ENCODE assay signal across 32 mouse cellular contexts in the genomic region with DNA sequence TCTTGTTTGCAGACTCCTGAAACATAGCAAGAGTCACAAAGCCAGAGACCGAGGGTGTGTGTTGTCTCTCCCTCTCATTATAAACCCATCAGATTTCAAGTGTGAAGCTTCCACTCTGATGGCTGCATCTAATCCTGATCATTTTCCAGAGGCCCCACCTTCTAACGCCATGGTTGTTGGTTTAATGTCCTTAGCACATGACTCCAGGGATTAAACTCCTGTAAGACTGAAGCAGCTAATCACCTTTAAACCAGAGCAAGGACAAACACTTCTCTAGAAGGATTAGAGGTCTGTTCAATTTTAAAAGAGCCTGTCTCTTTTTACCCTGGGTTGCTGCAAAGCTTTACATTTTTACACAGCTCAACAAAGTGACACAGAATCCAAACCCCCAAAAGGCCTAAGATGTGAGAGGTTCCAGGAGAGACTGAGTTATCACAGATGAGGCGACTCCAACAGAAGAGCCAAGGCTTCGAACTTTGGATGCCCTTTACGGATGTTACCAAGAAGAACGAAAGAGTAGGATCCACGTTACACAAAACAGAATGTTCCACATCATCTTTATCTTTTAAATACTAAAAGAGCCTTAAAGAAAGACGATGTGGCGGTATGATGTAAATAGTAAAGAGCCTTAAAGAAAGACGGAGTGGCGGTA. TPM values are rescaled to one million over a fixed set of nuclear protein-coding genes. Genes with fewer than 3 reads are reported as not detected.
DNase-seq lines count a peak whose midpoint lies in the region; ATAC-seq lines count a peak whose summit lies in the region.
"Had no signal": no experiment of that assay in that cellular context is flagged by ENCODE, and none has a peak within 500 bp of the region (broad histone marks: within the 10 kb centered on the region; RNA-seq: fewer than 3 reads in every experiment).

No protein-coding gene starts in this region.

- no peaks in the 10 kb centered on the region for H3K4me1 ChIP-seq in heart, embryonic 10.5 days
- H3K4me1 ChIP-seq in kidney, embryonic 16.5 days (ENCODE audit: insufficient read depth, low read length): peaks cover 3% of the 10 kb centered on the region; the same call in 1 of the 2 replicates
- peaks cover 3% of the 10 kb centered on the region; the same call in 1 of the 2 replicates for H3K4me1 ChIP-seq in intestine, embryonic 15.5 days (replicated peaks)
- H3K4me1 ChIP-seq: forebrain, embryonic 10.5 days; hindbrain, embryonic 15.5 days; limb, embryonic 12.5 days; liver, embryonic 13.5 days; midbrain, embryonic 15.5 days; neural tube, embryonic 12.5 days had no signal

- H3K4me3 ChIP-seq in heart, embryonic 10.5 days: no peak overlapping the region
- H3K4me3 ChIP-seq in kidney, embryonic 16.5 days (ENCODE audit: low read length): no peak overlapping the region
- H3K4me3 ChIP-seq in intestine, embryonic 15.5 days (replicated peaks): no peak overlapping the region
- H3K4me3 ChIP-seq: forebrain, embryonic 10.5 days; hindbrain, embryonic 15.5 days; limb, embryonic 12.5 days; liver, embryonic 13.5 days; lung, embryonic 15.5 days; midbrain, embryonic 15.5 days; neural tube, embryonic 12.5 days had no signal

- no peak for ATAC-seq in kidney, embryonic 16.5 days (ENCODE audit: low FRiP score, low TSS enrichment)
- ATAC-seq in intestine, embryonic 15.5 days: peak; percentile 68
- ATAC-seq: forebrain, embryonic 16.5 days; midbrain, embryonic 15.5 days had no signal

- no peaks in the 10 kb centered on the region for H3K36me3 ChIP-seq in heart, embryonic 10.5 days
- no peaks in the 10 kb centered on the region for H3K36me3 ChIP-seq in kidney, embryonic 16.5 days (ENCODE audit: insufficient read depth, low read length)
- no peaks in the 10 kb centered on the region for H3K36me3 ChIP-seq in intestine, embryonic 15.5 days
- H3K36me3 ChIP-seq: forebrain, embryonic 10.5 days; hindbrain, embryonic 15.5 days; limb, embryonic 12.5 days; liver, embryonic 13.5 days; lung, embryonic 15.5 days; midbrain, embryonic 15.5 days; neural tube, embryonic 12.5 days had no signal

- no peak overlapping the region for H3K27ac ChIP-seq in heart, embryonic 10.5 days
- H3K27ac ChIP-seq in kidney, embryonic 16.5 days (ENCODE audit: low read length): peak overlapping the region; percentile 4; the same call in 1 of the 2 replicates
- H3K27ac ChIP-seq in intestine, embryonic 15.5 days: 0 out of 2 replicates have a peak overlapping the region, but pooled peaks have one; percentile 38
- H3K27ac ChIP-seq: forebrain, embryonic 10.5 days; hindbrain, embryonic 15.5 days; limb, embryonic 12.5 days; liver, embryonic 13.5 days; lung, embryonic 15.5 days; macrophage; midbrain, embryonic 15.5 days; neural tube, embryonic 12.5 days had no signal

- no peak overlapping the region for H3K4me2 ChIP-seq in kidney, embryonic 16.5 days (replicated peaks; ENCODE audit: low read depth, low read length)
- no peak overlapping the region for H3K4me2 ChIP-seq in intestine, embryonic 15.5 days (replicated peaks)
- H3K4me2 ChIP-seq: hindbrain, embryonic 15.5 days; limb, embryonic 12.5 days; liver, embryonic 13.5 days; lung, embryonic 15.5 days; midbrain, embryonic 15.5 days; neural tube, embryonic 12.5 days had no signal

- H3K9me3 ChIP-seq in heart, embryonic 10.5 days: no peaks in the 10 kb centered on the region
- H3K9me3 ChIP-seq in kidney, embryonic 16.5 days (ENCODE audit: low read length): no peaks in the 10 kb centered on the region
- no peaks in the 10 kb centered on the region for H3K9me3 ChIP-seq in intestine, embryonic 15.5 days
- H3K9me3 ChIP-seq: forebrain, embryonic 10.5 days; hindbrain, embryonic 15.5 days; limb, embryonic 12.5 days; liver, embryonic 13.5 days; lung, embryonic 15.5 days; midbrain, embryonic 15.5 days; neural tube, embryonic 12.5 days had no signal

- 81% methylated on average over 11 of the region's 11 CpGs for WGBS in heart, embryonic 10.5 days
- 81% methylated on average over 11 of the region's 11 CpGs for WGBS in kidney, embryonic 16.5 days
- 59% methylated on average over 11 of the region's 11 CpGs for WGBS in intestine, embryonic 15.5 days

- peak; percentile 24 for DNase-seq in heart, embryonic 10.5 days (ENCODE audit: low spot score)
- no peak for DNase-seq in heart, postnatal 36 days
- DNase-seq in kidney, adult 8-10 months: no peak
- peak; percentile 37 for DNase-seq in retina, postnatal 7 days (ENCODE audit: low read depth, low spot score)
- no peak for DNase-seq in frontal cortex, postnatal 36 days (ENCODE audit: low spot score in 2 of 2)
- DNase-seq in layer of hippocampus, postnatal 10 days (ENCODE audit: low spot score in 2 of 2): no peak
- DNase-seq: adrenal gland, postnatal 36 days; cerebellum, adult 9-10 months; kidney, adult 11 months; kidney, postnatal 14 days; liver, embryonic 13.5 days; thymus, postnatal 14 days had no signal

- no peak overlapping the region for H3K9ac ChIP-seq in kidney, embryonic 16.5 days (replicated peaks; ENCODE audit: low read length)
- H3K9ac ChIP-seq in intestine, embryonic 15.5 days: no peak overlapping the region
- H3K9ac ChIP-seq: hindbrain, embryonic 15.5 days; limb, embryonic 12.5 days; liver, embryonic 13.5 days; lung, embryonic 15.5 days; midbrain, embryonic 15.5 days; neural tube, embryonic 12.5 days had no signal

- no peaks in the 10 kb centered on the region for H3K27me3 ChIP-seq in heart, embryonic 10.5 days (ENCODE audit: insufficient read depth, poor library complexity, severe bottlenecking)
- H3K27me3 ChIP-seq in kidney, embryonic 16.5 days (ENCODE audit: insufficient read depth, low read length): no peaks in the 10 kb centered on the region
- H3K27me3 ChIP-seq in intestine, embryonic 15.5 days (replicated peaks): no peaks in the 10 kb centered on the region
- H3K27me3 ChIP-seq: hindbrain, embryonic 15.5 days; limb, embryonic 12.5 days; liver, embryonic 13.5 days; lung, embryonic 15.5 days; midbrain, embryonic 15.5 days; neural tube, embryonic 12.5 days had no signal

- intact Hi-C loops in heart, postnatal 36 days (cut with DNase I): no loop called here

RNA-seq across cellular contexts. Expression of a gene that starts 20.7 kb away (rescaled TPM):
- polyA plus RNA-seq in heart, embryonic 10.5 days (2016; fragmentation: Nextera tagmentation; extraction: Ambion mirVana): 0.24 and 0.31 TPM in 2 replicates
- total RNA-seq in heart, postnatal 36 days (2021): under 1 TPM; 0.42 to 0.57 TPM
- 0.13 TPM in 1 of 2 replicates, not detected in the other for polyA plus RNA-seq in kidney, embryonic 16.5 days (2015; fragmentation: Nextera tagmentation; extraction: Ambion mirVana)
- 0.13 and 0.14 TPM in 2 replicates for polyA plus RNA-seq in intestine, embryonic 15.5 days (2015; fragmentation: Nextera tagmentation; extraction: Ambion mirVana)
- total RNA-seq in layer of hippocampus, postnatal 10 days (2021): under 1 TPM in 1 of 2 experiments, not detected in 1; 0.18 TPM
- total RNA-seq: common myeloid progenitor, adult 5-6 weeks; layer of hippocampus, postnatal 25 days had no signal
- polyA plus RNA-seq: forebrain, embryonic 10.5 days; forebrain, embryonic 16.5 days; hindbrain, embryonic 15.5 days; liver, embryonic 13.5 days; macrophage; midbrain, embryonic 15.5 days; small intestine, adult 2 months had no signal

RNA-seq across cellular contexts. Expression of a gene that starts 40.2 kb away (rescaled TPM):
- not detected in 2 replicates for polyA plus RNA-seq in heart, embryonic 10.5 days (2016; fragmentation: Nextera tagmentation; extraction: Ambion mirVana)
- total RNA-seq in heart, postnatal 36 days (2021): not detected
- not detected in 2 replicates for polyA plus RNA-seq in kidney, embryonic 16.5 days (2015; fragmentation: Nextera tagmentation; extraction: Ambion mirVana)
- polyA plus RNA-seq in intestine, embryonic 15.5 days (2015; fragmentation: Nextera tagmentation; extraction: Ambion mirVana): not detected in 2 replicates
- total RNA-seq in layer of hippocampus, postnatal 10 days (2021): not detected
- total RNA-seq: adrenal gland, adult 18-20 months; adrenal gland, postnatal 36 days; common myeloid progenitor, adult 5-6 weeks; ES-E14; gastrocnemius, postnatal 14 days; heart, adult 18-20 months; hematopoietic stem cell, adult 5-6 weeks; layer of hippocampus, adult 18-20 months; layer of hippocampus, postnatal 25 days; left cerebral cortex, postnatal 10 days had no signal
- polyA plus RNA-seq: forebrain, embryonic 10.5 days; forebrain, embryonic 16.5 days; hindbrain, embryonic 15.5 days; limb, embryonic 12.5 days; liver, embryonic 13.5 days; lung, embryonic 15.5 days; macrophage; midbrain, embryonic 15.5 days; neural tube, embryonic 12.5 days; small intestine, adult 2 months had no signal

Comparison
In these comparisons a context has a peak if more than half of its experiments do, and no peak if none do; other contexts are left out.
1. DNase-seq: peak in heart, embryonic 10.5 days (single experiment) and retina, postnatal 7 days (single experiment); none in heart, postnatal 36 days (0 of 2), kidney, adult 8-10 months (0 of 2), frontal cortex, postnatal 36 days (0 of 2) and layer of hippocampus, postnatal 10 days (0 of 2).